13 mouse cellular contexts compared by ENCODE assay signal in genomic region chr8:48221304-48221703, GRCm38 (mm10).
DNase-seq lines count a peak whose midpoint lies in the region; ATAC-seq and TF ChIP-seq lines count a peak whose summit lies in the region.
"Had no signal": no experiment of that assay in that cellular context is flagged by ENCODE, and none has a peak within 500 bp of the region (broad histone marks: within the 10 kb centered on the region; RNA-seq: fewer than 3 reads in every experiment).

No protein-coding gene starts in this region.

- H3K4me2 ChIP-seq in hindbrain, embryonic 15.5 days: 0 out of 2 replicates have a peak overlapping the region, but pooled peaks have one; percentile 62
- H3K4me2 ChIP-seq in hindbrain, embryonic 13.5 days: no peak overlapping the region
- H3K4me2 ChIP-seq in midbrain, embryonic 16.5 days (ENCODE audit: low read length): no peak overlapping the region

- H3K27ac ChIP-seq in hindbrain, embryonic 15.5 days (replicated peaks): no peak overlapping the region
- no peak overlapping the region for H3K27ac ChIP-seq in hindbrain, embryonic 13.5 days
- H3K27ac ChIP-seq in midbrain, embryonic 10.5 days (replicated peaks): peak overlapping the region; percentile 57
- H3K27ac ChIP-seq in midbrain, embryonic 16.5 days (ENCODE audit: low read length): no peak overlapping the region
- H3K27ac ChIP-seq in testis, adult 2 months (ENCODE audit: control insufficient read depth, insufficient read depth, low read depth, low read length): no peak overlapping the region
- H3K27ac ChIP-seq: liver, embryonic 13.5 days; macrophage had no signal

- peaks cover 27% of the 10 kb centered on the region for H3K4me1 ChIP-seq in hindbrain, embryonic 15.5 days (replicated peaks)
- H3K4me1 ChIP-seq in hindbrain, embryonic 13.5 days (replicated peaks): peaks cover 41% of the 10 kb centered on the region
- H3K4me1 ChIP-seq in midbrain, embryonic 10.5 days: peaks cover 55% of the 10 kb centered on the region
- H3K4me1 ChIP-seq in midbrain, embryonic 16.5 days (ENCODE audit: control insufficient read depth, insufficient read depth, low read length): peaks cover 19% of the 10 kb centered on the region
- H3K4me1 ChIP-seq in testis, adult 2 months (ENCODE audit: control insufficient read depth, insufficient read depth, low read length): peaks cover 26% of the 10 kb centered on the region
- H3K4me1 ChIP-seq: liver, embryonic 13.5 days had no signal

- no peak for TF ChIP-seq CTCF in testis, adult 2 months (IDR thresholded peaks at IDR 0.05; ENCODE audit: control insufficient read depth, insufficient read depth, insufficient replicate concordance, low read depth, low read length)

- peaks cover 13% of the 10 kb centered on the region; the same call in 1 of the 2 replicates for H3K27me3 ChIP-seq in hindbrain, embryonic 15.5 days
- peaks cover 37% of the 10 kb centered on the region for H3K27me3 ChIP-seq in hindbrain, embryonic 13.5 days
- H3K27me3 ChIP-seq in midbrain, embryonic 10.5 days (ENCODE audit: low read depth, poor library complexity, severe bottlenecking): peaks cover 49% of the 10 kb centered on the region
- H3K27me3 ChIP-seq in midbrain, embryonic 16.5 days (ENCODE audit: control insufficient read depth, insufficient read depth, low read depth, low read length): no peaks in the 10 kb centered on the region; the same call in 1 of the 2 replicates
- H3K27me3 ChIP-seq in testis, adult 2 months (ENCODE audit: control insufficient read depth, insufficient read depth, low read length): no peaks in the 10 kb centered on the region

- no peaks in the 10 kb centered on the region for H3K36me3 ChIP-seq in hindbrain, embryonic 15.5 days
- H3K36me3 ChIP-seq in hindbrain, embryonic 13.5 days: no peaks in the 10 kb centered on the region
- no peaks in the 10 kb centered on the region for H3K36me3 ChIP-seq in midbrain, embryonic 10.5 days
- no peaks in the 10 kb centered on the region for H3K36me3 ChIP-seq in midbrain, embryonic 16.5 days (ENCODE audit: control insufficient read depth, insufficient read depth, low read length)
- no peaks in the 10 kb centered on the region for H3K36me3 ChIP-seq in testis, adult 2 months (ENCODE audit: control insufficient read depth, insufficient read depth, low read length)
- H3K36me3 ChIP-seq: liver, embryonic 13.5 days had no signal

- no peak overlapping the region for H3K9ac ChIP-seq in hindbrain, embryonic 15.5 days
- no peak overlapping the region for H3K9ac ChIP-seq in hindbrain, embryonic 13.5 days
- no peak overlapping the region for H3K9ac ChIP-seq in midbrain, embryonic 16.5 days (ENCODE audit: low read depth, low read length)
- H3K9ac ChIP-seq: liver, embryonic 13.5 days had no signal

- TF ChIP-seq POLR2A in testis, adult 2 months (IDR thresholded peaks at IDR 0.05; ENCODE audit: control insufficient read depth, low read depth, low read length): no peak

- no peak for DNase-seq in midbrain, embryonic 10.5 days (ENCODE audit: low spot score)
- DNase-seq in heart, postnatal 10 days: peak; percentile 24 to 26
- DNase-seq in embryo, embryonic 10 days (ENCODE audit: low spot score): no peak
- DNase-seq in embryo, embryonic 11 days: no peak
- DNase-seq: adrenal gland, postnatal 25 days; liver, embryonic 13.5 days; thymus, adult 2 months had no signal

- no peak for ATAC-seq in hindbrain, embryonic 15.5 days (ENCODE audit: low FRiP score, low read depth)
- ATAC-seq in hindbrain, embryonic 13.5 days (ENCODE audit: low FRiP score): no peak
- ATAC-seq in midbrain, embryonic 16.5 days: no peak
- ATAC-seq: inflammation-experienced regulatory T-cells, adult 6 months had no signal

- no peak overlapping the region for H3K4me3 ChIP-seq in hindbrain, embryonic 15.5 days
- H3K4me3 ChIP-seq in hindbrain, embryonic 13.5 days: no peak overlapping the region
- no peak overlapping the region for H3K4me3 ChIP-seq in midbrain, embryonic 10.5 days
- H3K4me3 ChIP-seq in midbrain, embryonic 16.5 days (ENCODE audit: low read depth, low read length): no peak overlapping the region
- H3K4me3 ChIP-seq in testis, adult 2 months (ENCODE audit: control insufficient read depth, low read depth, low read length): peak overlapping the region; percentile 75; the same call in 1 of the 2 replicates

- 75% methylated on average over 11 of the region's 11 CpGs for WGBS in hindbrain, embryonic 15.5 days
- 81% methylated on average over 11 of the region's 11 CpGs for WGBS in hindbrain, embryonic 13.5 days
- WGBS in midbrain, embryonic 10.5 days: 88% methylated on average over 11 of the region's 11 CpGs
- 75% methylated on average over 11 of the region's 11 CpGs for WGBS in midbrain, embryonic 16.5 days

- intact Hi-C loops in heart, postnatal 10 days (cut with DNase I): loop anchor here (5.0 to 10.0 kb wide), 3 partner anchors 127 to 1606 kb away; partner anchors contain the start of gene Dctd

- H3K9me3 ChIP-seq in hindbrain, embryonic 15.5 days: no peaks in the 10 kb centered on the region
- H3K9me3 ChIP-seq in hindbrain, embryonic 13.5 days: no peaks in the 10 kb centered on the region
- H3K9me3 ChIP-seq in midbrain, embryonic 10.5 days (replicated peaks): no peaks in the 10 kb centered on the region
- no peaks in the 10 kb centered on the region for H3K9me3 ChIP-seq in midbrain, embryonic 16.5 days (replicated peaks; ENCODE audit: control insufficient read depth, low read length, poor library complexity, severe bottlenecking)
- H3K9me3 ChIP-seq: liver, embryonic 13.5 days had no signal

Comparison
In these comparisons a context has a peak if more than half of its experiments do, and no peak if none do; other contexts are left out.
1. DNase-seq: peak in heart, postnatal 10 days (2 of 2); none in midbrain, embryonic 10.5 days (single experiment), embryo, embryonic 10 days (single experiment) and embryo, embryonic 11 days (single experiment).